Mouse (Mus musculus): ENCODE measurements around the gene Sema4d. TPM values are rescaled to one million over a fixed set of nuclear protein-coding genes. Genes with fewer than 3 reads are reported as not detected.
A peak's percentile ranks its signal among the peaks of the same experiment; 100 is the strongest.

Sema4d gene
- polyA plus RNA-seq, 1 experiment from 2014 or later: 3.8 TPM

- 25% methylated on average over 3 of the region's 3 CpGs for WGBS (ENCODE audit: insufficient replicate concordance)
- peak overlapping the region; percentile 58 for H3K9ac ChIP-seq
- H3K27ac ChIP-seq (replicated peaks): peak overlapping the region; percentile 82
- peak overlapping the region; percentile 85 for H3K4me3 ChIP-seq (replicated peaks)
- peaks cover 50% of the 10 kb centered on the region for H3K4me1 ChIP-seq (replicated peaks)
- no peaks in the 10 kb centered on the region for H3K27me3 ChIP-seq
- peak overlapping the region; percentile 71 for H3K4me2 ChIP-seq
- no peaks in the 10 kb centered on the region for H3K9me3 ChIP-seq (replicated peaks)
- ATAC-seq (ENCODE audit: insufficient read depth): no peak
- H3K36me3 ChIP-seq (replicated peaks): peaks cover 29% of the 10 kb centered on the region
These were observed 145.8 kb downstream of the Sema4d start for GRCm38 (mm10) chr13:51647770-51648169.

- Histone ChIP-seq H3K4me2 (peak overlapping the region; percentile 71), H3K9ac (peak overlapping the region; percentile 98), H3K36me3 (replicated peaks) (peaks cover 22% of the 10 kb centered on the region), H3K4me3 (replicated peaks) (peak overlapping the region; percentile 85), H3K9me3 (replicated peaks) (no peaks in the 10 kb centered on the region), H3K27me3 (no peaks in the 10 kb centered on the region), H3K4me1 (replicated peaks) (peaks cover 50% of the 10 kb centered on the region), H3K27ac (replicated peaks) (peak overlapping the region; percentile 95)
- WGBS (ENCODE audit: insufficient replicate concordance): 6% methylated on average over 3 of the region's 3 CpGs
- ATAC-seq (ENCODE audit: insufficient read depth): no peak
These were observed 147.1 kb downstream of the Sema4d start for GRCm38 (mm10) chr13:51646362-51647027.

- peak overlapping the region; percentile 95 for H3K27ac ChIP-seq (replicated peaks)
- peak overlapping the region; percentile 70 for H3K4me2 ChIP-seq
- peak overlapping the region; percentile 98 for H3K9ac ChIP-seq
- no peak for ATAC-seq (ENCODE audit: insufficient read depth)
- H3K27me3 ChIP-seq: no peaks in the 10 kb centered on the region
- peak overlapping the region; percentile 85 for H3K4me3 ChIP-seq (replicated peaks)
- no peaks in the 10 kb centered on the region for H3K9me3 ChIP-seq (replicated peaks)
- 0% methylated on average over 7 of the region's 7 CpGs for WGBS (ENCODE audit: insufficient replicate concordance)
- H3K36me3 ChIP-seq (replicated peaks): peaks cover 16% of the 10 kb centered on the region
- H3K4me1 ChIP-seq (replicated peaks): peaks cover 44% of the 10 kb centered on the region
These were observed 147.7 kb downstream of the Sema4d start for GRCm38 (mm10) chr13:51645872-51646271.

GRCm38 (mm10) chr13:51644829-51645789 lies 148.4 kb downstream of the Sema4d start, which contains the start of gene Cks2:
Cks2 (plus strand) TSS chr13:51645232.
- Histone ChIP-seq H3K4me3 (replicated peaks) (peak within 1 kb of the TSS; percentile 85), H3K36me3 (replicated peaks) (peaks cover 12% of the 10 kb centered on the region), H3K4me2 (peak within 1 kb of the TSS; percentile 70), H3K9me3 (replicated peaks) (no peaks in the 10 kb centered on the region), H3K4me1 (replicated peaks) (peaks cover 41% of the 10 kb centered on the region), H3K27ac (replicated peaks) (peak within 1 kb of the TSS; percentile 95), H3K9ac (peak within 1 kb of the TSS; percentile 98), H3K27me3 (no peaks in the 10 kb centered on the region)
- peak; percentile 91 for ATAC-seq (ENCODE audit: insufficient read depth)
- WGBS (ENCODE audit: insufficient replicate concordance): under 1% methylated on average over 83 of the region's 83 CpGs

- 29% methylated on average over 20 of the region's 20 CpGs for WGBS (ENCODE audit: insufficient replicate concordance)
- Histone ChIP-seq H3K4me3 (replicated peaks) (peak overlapping the region; percentile 85), H3K27me3 (no peaks in the 10 kb centered on the region), H3K4me2 (peak overlapping the region; percentile 70), H3K27ac (replicated peaks) (peak overlapping the region; percentile 83), H3K9me3 (replicated peaks) (no peaks in the 10 kb centered on the region), H3K9ac (peak overlapping the region; percentile 71), H3K36me3 (replicated peaks) (0 out of 2 replicates have a peak, but pooled peaks cover 4% of the 10 kb centered on the region), H3K4me1 (replicated peaks) (peaks cover 35% of the 10 kb centered on the region)
- ATAC-seq (ENCODE audit: insufficient read depth): no peak
These were observed 149.4 kb downstream of the Sema4d start for GRCm38 (mm10) chr13:51643924-51644828.

GRCm38 (mm10) chr13:51642171-51642778 lies 151.3 kb downstream of the Sema4d start:
- WGBS (ENCODE audit: insufficient replicate concordance): 41% methylated on average over 11 of the region's 11 CpGs
- peak overlapping the region; percentile 34 for H3K4me2 ChIP-seq
- H3K27me3 ChIP-seq: no peaks in the 10 kb centered on the region
- H3K9me3 ChIP-seq (replicated peaks): no peaks in the 10 kb centered on the region
- H3K4me3 ChIP-seq (replicated peaks): peak overlapping the region; percentile 11; the same call in 1 of the 2 replicates
- H3K27ac ChIP-seq (replicated peaks): peak overlapping the region; percentile 72
- ATAC-seq (ENCODE audit: insufficient read depth): no peak
- H3K36me3 ChIP-seq (replicated peaks): no peaks in the 10 kb centered on the region
- no peak overlapping the region for H3K9ac ChIP-seq
- H3K4me1 ChIP-seq (replicated peaks): peaks cover 22% of the 10 kb centered on the region

- WGBS (ENCODE audit: insufficient replicate concordance): 74% methylated on average over 3 of the region's 3 CpGs
- peaks cover 22% of the 10 kb centered on the region for H3K4me1 ChIP-seq (replicated peaks)
- H3K9me3 ChIP-seq (replicated peaks): no peaks in the 10 kb centered on the region
- H3K9ac ChIP-seq: no peak overlapping the region
- H3K4me3 ChIP-seq (replicated peaks): no peak overlapping the region
- no peaks in the 10 kb centered on the region for H3K27me3 ChIP-seq
- no peak for ATAC-seq (ENCODE audit: insufficient read depth)
- no peaks in the 10 kb centered on the region for H3K36me3 ChIP-seq (replicated peaks)
- peak overlapping the region; percentile 72; the same call in 1 of the 2 replicates for H3K27ac ChIP-seq (replicated peaks)
- no peak overlapping the region for H3K4me2 ChIP-seq
These were observed 152.1 kb downstream of the Sema4d start for GRCm38 (mm10) chr13:51641424-51641823.

GRCm38 (mm10) chr13:51638958-51639357 lies 154.6 kb downstream of the Sema4d start:
- Histone ChIP-seq H3K4me3 (replicated peaks) (no peak overlapping the region), H3K4me2 (no peak overlapping the region), H3K4me1 (replicated peaks) (peaks cover 16% of the 10 kb centered on the region), H3K9me3 (replicated peaks) (no peaks in the 10 kb centered on the region), H3K27ac (replicated peaks) (no peak overlapping the region), H3K36me3 (replicated peaks) (no peaks in the 10 kb centered on the region), H3K27me3 (no peaks in the 10 kb centered on the region), H3K9ac (no peak overlapping the region)
- 56% methylated on average over 4 of the region's 4 CpGs for WGBS (ENCODE audit: insufficient replicate concordance)
- ATAC-seq (ENCODE audit: insufficient read depth): no peak
